Mouse (Mus musculus) heart, embryonic 16.5 days (tissue): ENCODE results near the gene Poc5. TPM values are rescaled to one million over a fixed set of nuclear protein-coding genes. Genes with fewer than 3 reads are reported as not detected.

Experiments used
- ATAC-seq: fragments of 200-750 bp; cut with Nextera tagmentation; replicated peaks from 2 replicates; pipeline ENCODE4 v1.8.0; 2017; ENCODE audit warnings: moderate number of reproducible peaks; ENCODE audit not compliant: insufficient read depth, low FRiP score; ENCODE audit errors: extremely low read depth
- H3K27ac ChIP-seq: fragments of 300-500 bp; sonication (generic); 2 replicates; pipeline ENCODE4 v1.5.1; 2014; ENCODE audit warnings: mild to moderate bottlenecking, low read length, control low read depth, moderate library complexity
- H3K27me3 ChIP-seq: fragments of 300-500 bp; sonication (generic); 2 replicates; pipeline ENCODE4 v1.6.1; 2014; ENCODE audit warnings: low read length, mixed read lengths; ENCODE audit not compliant: control insufficient read depth, insufficient read depth
- H3K36me3 ChIP-seq: fragments of 300-500 bp; sonication (generic); 2 replicates; pipeline ENCODE4 v1.6.1; 2014; ENCODE audit not compliant: control insufficient read depth, insufficient read depth
- H3K4me1 ChIP-seq: fragments of 300-500 bp; sonication (generic); 2 replicates; pipeline ENCODE4 v1.6.1; 2014; ENCODE audit warnings: low read length, mixed read lengths; ENCODE audit not compliant: control insufficient read depth, insufficient read depth
- H3K4me2 ChIP-seq: fragments of 300-500 bp; sonication (generic); 2 replicates; pipeline ENCODE4 v1.6.1; 2014; ENCODE audit warnings: low read depth, mild to moderate bottlenecking, control low read depth, low read length
- H3K4me3 ChIP-seq: fragments of 300-500 bp; sonication (generic); 2 replicates; pipeline ENCODE4 v1.5.1; 2014; ENCODE audit warnings: mild to moderate bottlenecking, control low read depth, low read length
- H3K9ac ChIP-seq: fragments of 300-500 bp; sonication (generic); 2 replicates; pipeline ENCODE4 v1.6.1; 2014; ENCODE audit warnings: low read length, control low read depth
- H3K9me3 ChIP-seq: fragments of 300-500 bp; sonication (generic); replicated peaks from 2 replicates; pipeline ENCODE4 v1.6.1; 2016; ENCODE audit warnings: low read length; ENCODE audit not compliant: control insufficient read depth
- WGBS: fragments of 180-500 bp; shearing (Covaris S2); extraction: QIAGEN DNeasy Blood & Tissue Kit; methylation state at CpG from one replicate; pipeline ENCODE4 v1.1.7; 2014; 5-methylcytosine and 5-hydroxymethylcytosine counted together
- polyA plus RNA-seq: library from polyadenylated mRNA; unstranded; fragments of >200 nt; fragmentation: Nextera tagmentation; extraction: Ambion mirVana; gene quantifications from 2 replicates; pipeline ENCODE4 v1.2.1, GENCODE M21; 2015

Gene Poc5
- polyA plus RNA-seq: 10.4 and 11.5 TPM in 2 replicates

DNA sequence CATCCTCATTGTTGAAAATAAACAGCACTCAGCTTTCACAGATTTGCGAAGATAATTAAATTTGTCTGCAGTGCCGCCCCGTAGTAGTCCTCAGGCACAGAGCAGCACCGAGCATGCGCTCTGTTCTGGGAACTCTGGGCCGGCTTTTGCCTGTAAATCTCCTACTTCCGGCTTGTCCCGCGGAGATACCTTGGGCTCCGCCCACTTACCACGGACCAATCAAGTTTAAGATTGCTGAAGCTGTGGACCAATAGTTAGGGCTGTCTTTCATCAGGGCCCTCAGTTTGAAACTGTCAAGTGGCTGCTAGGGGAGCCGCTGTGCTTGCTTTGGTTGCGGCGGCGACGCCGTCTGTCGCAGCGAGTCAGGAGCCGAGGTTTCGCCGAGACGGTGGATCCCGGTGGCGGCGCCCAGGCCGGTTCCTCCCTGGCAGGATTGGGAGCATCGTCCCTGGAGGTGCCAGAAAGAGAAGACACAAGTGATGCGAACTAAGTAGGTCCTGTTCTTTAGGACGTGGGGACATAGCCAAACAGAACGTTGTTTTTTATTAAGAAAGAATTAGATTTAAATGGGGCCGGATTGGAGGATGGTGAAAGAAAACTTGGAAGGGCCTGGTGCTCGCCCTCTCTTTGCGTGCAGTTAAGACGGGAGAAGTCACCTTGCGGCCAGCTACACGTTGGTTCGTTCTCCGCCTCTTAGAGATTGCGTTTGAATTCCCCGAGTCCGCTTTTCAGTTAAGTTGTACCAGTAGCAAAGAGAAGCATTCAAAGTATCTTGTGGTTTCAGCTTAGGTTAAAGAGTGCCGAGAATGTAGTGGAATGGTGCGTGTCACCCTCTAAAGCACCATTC is at the start of gene Poc5:
Gene Poc5 (plus strand): TSS at position 253 of the 847 bp plus-strand sequence.
- no peaks in the 10 kb centered on the region for H3K27me3 ChIP-seq

GRCm38 (mm10) chr13:96341461-96341860 is 46.6 kb upstream of the Poc5 start:
- 51% methylated on average over 3 of the region's 3 CpGs for WGBS
- Histone ChIP-seq H3K27ac (no peak overlapping the region), H3K9me3 (0 out of 2 replicates have a peak, but pooled peaks cover 3% of the 10 kb centered on the region), H3K4me1 (no peaks in the 10 kb centered on the region), H3K9ac (no peak overlapping the region), H3K4me2 (no peak overlapping the region), H3K36me3 (no peaks in the 10 kb centered on the region), H3K4me3 (no peak overlapping the region), H3K27me3 (no peaks in the 10 kb centered on the region)
- ATAC-seq: no peak

More for the DNA sequence above, at the start of gene Poc5:
- Histone ChIP-seq H3K9me3 (0 out of 2 replicates have a peak, but pooled peaks cover 4% of the 10 kb centered on the region), H3K27ac (peak within 1 kb of the TSS; percentile 86), H3K4me3 (peak within 1 kb of the TSS; percentile 99), H3K4me2 (peak within 1 kb of the TSS; percentile 81), H3K9ac (peak within 1 kb of the TSS; percentile 91), H3K36me3 (peaks cover 25% of the 10 kb centered on the region), H3K4me1 (peaks cover 9% of the 10 kb centered on the region)
- peak; percentile 100 for ATAC-seq
- WGBS: under 1% methylated on average over 44 of the region's 44 CpGs

- 0 out of 2 replicates have a peak, but pooled peaks cover 3% of the 10 kb centered on the region for H3K9me3 ChIP-seq
Observed at GRCm38 (mm10) chr13:96344778-96345177, 43.3 kb upstream of the Poc5 start.

DNA sequence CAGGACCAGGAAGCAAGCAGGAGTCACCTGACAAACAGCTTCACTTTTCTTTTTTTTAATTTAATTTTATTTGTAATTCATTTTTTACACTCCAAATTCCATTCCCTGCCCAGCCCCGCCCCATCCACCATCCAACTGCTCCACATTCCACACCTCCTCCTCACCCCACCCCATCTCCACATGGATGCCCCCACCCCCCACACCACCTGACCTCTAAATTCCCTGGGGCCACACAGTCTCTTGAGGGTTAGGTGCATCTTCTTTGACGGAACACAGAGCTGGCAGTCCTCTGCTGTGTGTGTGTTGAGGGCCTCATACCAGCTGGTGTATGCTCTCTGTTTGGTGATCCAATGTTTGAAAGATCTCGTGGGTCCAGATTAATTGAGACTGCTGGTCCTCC is 41.5 kb upstream of the Poc5 start:
- ATAC-seq: no peak
- no peaks in the 10 kb centered on the region for H3K4me1 ChIP-seq

More at GRCm38 (mm10) chr13:96344778-96345177, 43.3 kb upstream of the Poc5 start:
- Histone ChIP-seq H3K27me3 (no peaks in the 10 kb centered on the region), H3K27ac (no peak overlapping the region), H3K4me1 (no peaks in the 10 kb centered on the region), H3K4me3 (no peak overlapping the region), H3K9ac (no peak overlapping the region), H3K36me3 (no peaks in the 10 kb centered on the region), H3K4me2 (no peak overlapping the region)
- ATAC-seq: no peak
- WGBS: 58% methylated on average over 6 of the region's 6 CpGs

GRCm38 (mm10) chr13:96350207-96350606 is 37.9 kb upstream of the Poc5 start:
- Histone ChIP-seq H3K27me3 (no peaks in the 10 kb centered on the region), H3K4me3 (no peak overlapping the region), H3K27ac (no peak overlapping the region), H3K9me3 (no peaks in the 10 kb centered on the region), H3K4me1 (no peaks in the 10 kb centered on the region), H3K9ac (no peak overlapping the region), H3K4me2 (no peak overlapping the region), H3K36me3 (no peaks in the 10 kb centered on the region)
- no peak for ATAC-seq
- WGBS: 89% methylated on average over 6 of the region's 6 CpGs

More for the DNA sequence above, 41.5 kb upstream of the Poc5 start:
- no peaks in the 10 kb centered on the region for H3K27me3 ChIP-seq
- no peak overlapping the region for H3K27ac ChIP-seq
- no peaks in the 10 kb centered on the region for H3K36me3 ChIP-seq
- 0 out of 2 replicates have a peak, but pooled peaks cover 3% of the 10 kb centered on the region for H3K9me3 ChIP-seq
- H3K9ac ChIP-seq: no peak overlapping the region
- 52% methylated on average over 3 of the region's 3 CpGs for whole genome bisulfite sequencing
- no peak overlapping the region for H3K4me2 ChIP-seq
- no peak overlapping the region for H3K4me3 ChIP-seq

GRCm38 (mm10) chr13:96351264-96351663 is 36.8 kb upstream of the Poc5 start:
- no peaks in the 10 kb centered on the region for H3K27me3 ChIP-seq
- no peak overlapping the region for H3K9ac ChIP-seq
- WGBS: 68% methylated on average over 12 of the region's 12 CpGs
- no peak overlapping the region for H3K4me2 ChIP-seq
- no peaks in the 10 kb centered on the region for H3K4me1 ChIP-seq
- ATAC-seq: no peak
- H3K36me3 ChIP-seq: no peaks in the 10 kb centered on the region
- H3K27ac ChIP-seq: no peak overlapping the region
- H3K4me3 ChIP-seq: no peak overlapping the region
- H3K9me3 ChIP-seq: no peaks in the 10 kb centered on the region

DNA sequence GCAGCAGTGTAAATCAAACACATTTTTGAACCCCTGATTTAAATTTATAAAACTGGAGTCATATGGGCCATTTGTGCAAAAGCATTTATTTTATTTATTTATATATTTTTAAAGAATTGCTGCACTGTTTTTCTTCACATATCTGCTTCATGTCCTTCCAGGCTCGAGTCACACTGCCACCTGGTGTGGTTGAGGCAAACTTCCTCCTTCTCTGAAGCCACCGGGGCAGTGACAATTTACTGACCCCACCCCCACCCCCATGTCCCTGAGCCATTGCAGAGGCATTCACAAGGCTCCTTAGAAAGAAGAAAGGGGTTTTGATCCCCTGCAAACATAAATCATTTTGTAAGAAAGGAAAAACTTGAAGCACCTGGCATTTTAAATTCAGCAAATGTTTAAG is 12.6 kb upstream of the Poc5 start:
- Histone ChIP-seq H3K4me1 (no peaks in the 10 kb centered on the region), H3K27ac (no peak overlapping the region), H3K36me3 (no peaks in the 10 kb centered on the region), H3K4me2 (no peak overlapping the region), H3K9me3 (no peaks in the 10 kb centered on the region), H3K9ac (no peak overlapping the region), H3K4me3 (no peak overlapping the region), H3K27me3 (no peaks in the 10 kb centered on the region)
- no peak for ATAC-seq
- 1% methylated on average over 2 of the region's 2 CpGs for WGBS

- Histone ChIP-seq H3K9me3 (no peaks in the 10 kb centered on the region), H3K9ac (no peak overlapping the region), H3K36me3 (no peaks in the 10 kb centered on the region), H3K4me1 (no peaks in the 10 kb centered on the region), H3K27ac (no peak overlapping the region), H3K4me3 (no peak overlapping the region), H3K27me3 (no peaks in the 10 kb centered on the region), H3K4me2 (no peak overlapping the region)
- WGBS: 86% methylated on average over 18 of the region's 18 CpGs
- no peak for ATAC-seq
Observed at GRCm38 (mm10) chr13:96376871-96377270, 11.2 kb upstream of the Poc5 start.

GRCm38 (mm10) chr13:96377883-96378282 is 10.2 kb upstream of the Poc5 start:
- no peak for ATAC-seq
- Histone ChIP-seq H3K9ac (no peak overlapping the region), H3K4me2 (no peak overlapping the region), H3K27ac (no peak overlapping the region), H3K27me3 (no peaks in the 10 kb centered on the region), H3K4me3 (no peak overlapping the region), H3K4me1 (no peaks in the 10 kb centered on the region), H3K36me3 (no peaks in the 10 kb centered on the region), H3K9me3 (no peaks in the 10 kb centered on the region)
- WGBS: 53% methylated on average over 4 of the region's 4 CpGs
